Mouse (Mus musculus) midbrain, embryonic 14.5 days (tissue): Measurements from ENCODE around the gene Vps51. TPM values are rescaled to one million over a fixed set of nuclear protein-coding genes. Genes with fewer than 3 reads are reported as not detected.

Experiments
- ATAC-seq: fragments of 200-750 bp; cut with Nextera tagmentation; 2 replicates; pipeline ENCODE4 v1.8.0; 2017; ENCODE audit warnings: moderate number of reproducible peaks, moderate library complexity; ENCODE audit not compliant: low FRiP score, low TSS enrichment
- DNase-seq: peaks from one replicate; pipeline ENCODE4 v3.0.0-alpha.2; 2015
- H3K27ac ChIP-seq: fragments of 300-500 bp; sonication (generic); replicated peaks from 2 replicates; pipeline ENCODE4 v1.5.1; 2014; ENCODE audit warnings: mild to moderate bottlenecking, low read depth, low read length, moderate library complexity
- H3K27me3 ChIP-seq: fragments of 300-500 bp; sonication (generic); 2 replicates; pipeline ENCODE4 v1.6.1; 2014; ENCODE audit warnings: low read length, control low read depth, mixed read lengths; ENCODE audit not compliant: control insufficient read depth, insufficient read depth
- H3K36me3 ChIP-seq: fragments of 300-500 bp; sonication (generic); 2 replicates; pipeline ENCODE4 v1.6.1; 2014; ENCODE audit warnings: low read length, control low read depth; ENCODE audit not compliant: control insufficient read depth, insufficient read depth
- H3K4me1 ChIP-seq: fragments of 300-500 bp; sonication (generic); 2 replicates; pipeline ENCODE4 v1.6.1; 2014; ENCODE audit warnings: mild to moderate bottlenecking, antibody characterized with exemption, low read length, control low read depth; ENCODE audit not compliant: control insufficient read depth, insufficient read depth
- H3K4me2 ChIP-seq: fragments of 300-500 bp; sonication (generic); 2 replicates; pipeline ENCODE4 v1.6.1; 2014; ENCODE audit warnings: mild to moderate bottlenecking, low read length, moderate library complexity
- H3K4me3 ChIP-seq: fragments of 300-500 bp; sonication (generic); replicated peaks from 2 replicates; pipeline ENCODE4 v1.5.1; 2014; ENCODE audit warnings: low read depth, low read length
- H3K9ac ChIP-seq: fragments of 300-500 bp; sonication (generic); replicated peaks from 2 replicates; pipeline ENCODE4 v1.6.1; 2014; ENCODE audit warnings: mild to moderate bottlenecking, low read length, moderate library complexity
- H3K9me3 ChIP-seq: fragments of 300-500 bp; sonication (generic); 2 replicates; pipeline ENCODE4 v1.6.1; 2016; ENCODE audit warnings: low read length, control low read depth, mixed read lengths; ENCODE audit not compliant: control insufficient read depth
- WGBS: fragments of 180-500 bp; shearing (Covaris S2); extraction: QIAGEN DNeasy Blood & Tissue Kit; methylation state at CpG from one replicate; pipeline ENCODE4 v1.1.7; 2014; 5-methylcytosine and 5-hydroxymethylcytosine counted together
- polyA plus RNA-seq: library from polyadenylated mRNA; unstranded; fragments of >200 nt; fragmentation: Nextera tagmentation; extraction: Ambion mirVana; gene quantifications from 2 replicates; pipeline ENCODE4 v1.2.1, GENCODE M21; 2014

Vps51 gene
- polyA plus RNA-seq, 1 experiment from 2014 or later, result 86.1 TPM

GRCm38 (mm10) chr19:6061021-6061533, 16.0 kb downstream of the Vps51 start, which contains the start of gene Znhit2:
Gene Znhit2 (plus strand): TSS chr19:6061192.
- H3K4me1 ChIP-seq, result peaks cover 27% of the 10 kb centered on the region
- no peaks in the 10 kb centered on the region for H3K27me3 ChIP-seq
- no peaks in the 10 kb centered on the region for H3K9me3 ChIP-seq
- H3K36me3 ChIP-seq, result peaks cover 7% of the 10 kb centered on the region
- peak; percentile 35 for ATAC-seq
- peak within 1 kb of the TSS; percentile 89 for H3K27ac ChIP-seq
- peak within 1 kb of the TSS; percentile 77 for H3K4me3 ChIP-seq
- WGBS, result under 1% methylated on average over 58 of the region's 58 CpGs
- peak within 1 kb of the TSS; percentile 91 for H3K9ac ChIP-seq
- DNase-seq, result peak; percentile 95
- peak within 1 kb of the TSS; percentile 100 for H3K4me2 ChIP-seq

- no peaks in the 10 kb centered on the region for H3K9me3 ChIP-seq
- 89% methylated on average over 5 of the region's 5 CpGs for WGBS
- H3K9ac ChIP-seq, result no peak overlapping the region
- peak overlapping the region; percentile 87 for H3K4me2 ChIP-seq
- H3K27me3 ChIP-seq, result no peaks in the 10 kb centered on the region
- H3K4me1 ChIP-seq, result peaks cover 25% of the 10 kb centered on the region
- ATAC-seq (no peak), DNase-seq (no peak)
- peak overlapping the region; percentile 81 for H3K4me3 ChIP-seq
- no peak overlapping the region for H3K27ac ChIP-seq
- H3K36me3 ChIP-seq, result peaks cover 25% of the 10 kb centered on the region
These were observed 18.1 kb downstream of the Vps51 start for GRCm38 (mm10) chr19:6058966-6059365.

DNA sequence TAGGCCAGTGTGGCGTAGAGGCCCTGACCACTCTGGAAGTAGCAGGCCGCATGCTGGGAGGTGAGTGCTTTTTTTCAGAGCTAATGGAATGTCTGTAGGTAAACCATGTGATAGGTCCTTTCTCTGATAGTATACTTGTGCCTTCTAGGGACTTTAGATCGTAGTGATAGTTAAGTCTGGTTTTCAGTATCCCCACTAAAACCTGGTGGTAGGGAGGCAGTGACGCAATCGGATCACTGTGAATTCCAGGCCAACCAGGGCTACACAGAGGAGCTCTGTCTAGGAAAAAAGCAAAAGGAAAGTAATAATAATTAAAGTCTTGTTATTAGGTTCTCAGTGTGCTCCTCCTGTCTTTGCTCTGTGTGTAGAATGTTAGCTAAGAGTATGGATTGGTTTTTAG, 18.5 kb downstream of the Vps51 start:
- H3K4me1 ChIP-seq, result peaks cover 25% of the 10 kb centered on the region
- no peaks in the 10 kb centered on the region for H3K27me3 ChIP-seq
- peak overlapping the region; percentile 87 for H3K4me2 ChIP-seq
- peaks cover 30% of the 10 kb centered on the region for H3K36me3 ChIP-seq
- H3K27ac ChIP-seq, result no peak overlapping the region
- no peak for ATAC-seq
- DNase-seq, result no peak
- WGBS, result 33% methylated on average over 5 of the region's 5 CpGs
- H3K9me3 ChIP-seq, result no peaks in the 10 kb centered on the region
- peak overlapping the region; percentile 79 for H3K9ac ChIP-seq
- peak overlapping the region; percentile 81 for H3K4me3 ChIP-seq

- Histone ChIP-seq H3K9ac (peak within 1 kb of the TSS; percentile 79), H3K4me2 (peak within 1 kb of the TSS; percentile 87), H3K27me3 (no peaks in the 10 kb centered on the region), H3K27ac (peak within 1 kb of the TSS; percentile 84), H3K4me1 (peaks cover 17% of the 10 kb centered on the region), H3K4me3 (peak within 1 kb of the TSS; percentile 81), H3K36me3 (peaks cover 40% of the 10 kb centered on the region), H3K9me3 (no peaks in the 10 kb centered on the region)
- ATAC-seq, result peak; percentile 91
- DNase-seq, result peak; percentile 100
- under 1% methylated on average over 63 of the region's 63 CpGs for WGBS
These were observed 19.5 kb downstream of the Vps51 start, which contains the start of the genes Mrpl49 and Fau for GRCm38 (mm10) chr19:6057313-6058096. Gene Mrpl49 (minus strand): TSS chr19:6057785. Gene Fau (plus strand): TSS chr19:6057844.

DNA sequence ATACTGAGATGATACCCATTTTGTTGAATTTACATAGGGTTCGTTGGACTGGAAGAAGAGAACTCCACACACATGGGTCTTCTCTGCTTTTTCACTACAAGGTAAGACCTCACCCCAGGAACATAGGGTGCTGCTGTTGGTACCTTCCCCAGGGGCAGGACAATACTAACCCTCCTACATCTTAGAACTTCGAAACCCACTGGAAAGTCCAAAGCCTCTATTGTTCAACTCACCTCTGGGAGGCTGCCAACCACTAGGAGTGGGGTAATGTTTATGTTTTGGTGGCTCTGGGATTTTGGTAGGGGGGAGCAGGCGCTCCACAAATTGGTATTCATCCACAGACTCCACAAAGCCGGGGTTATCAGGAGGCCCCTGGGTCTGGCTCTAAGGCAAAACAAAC, 20.3 kb downstream of the Vps51 start:
- Histone ChIP-seq H3K9me3 (no peaks in the 10 kb centered on the region), H3K9ac (peak overlapping the region; percentile 79), H3K4me2 (peak overlapping the region; percentile 87), H3K4me3 (peak overlapping the region; percentile 81), H3K4me1 (peaks cover 9% of the 10 kb centered on the region), H3K36me3 (peaks cover 48% of the 10 kb centered on the region), H3K27me3 (no peaks in the 10 kb centered on the region), H3K27ac (no peak overlapping the region)
- 62% methylated on average over 4 of the region's 4 CpGs for WGBS
- DNase-seq (no peak), ATAC-seq (no peak)

DNA sequence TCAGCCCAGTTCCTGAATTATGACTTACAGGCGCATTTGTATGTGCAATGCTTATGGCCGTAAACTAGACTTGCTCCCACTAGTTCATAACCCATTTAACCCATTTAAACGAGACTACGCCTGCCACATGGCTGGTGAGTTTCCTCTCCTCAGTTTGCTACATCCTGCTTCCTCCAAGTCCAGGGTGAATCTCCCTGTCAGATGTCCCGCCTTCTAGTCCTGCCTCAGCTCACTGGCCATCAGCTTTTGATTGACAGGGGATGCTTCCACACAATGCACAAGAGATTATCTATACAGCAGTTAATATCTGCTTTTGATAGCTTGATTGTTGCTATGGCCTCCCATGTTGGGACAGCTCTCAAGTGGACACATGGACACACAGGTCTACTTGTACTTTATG, 22.7 kb downstream of the Vps51 start:
- H3K9ac ChIP-seq, result no peak overlapping the region
- H3K4me1 ChIP-seq, result peaks cover 9% of the 10 kb centered on the region
- H3K4me3 ChIP-seq, result no peak overlapping the region
- H3K4me2 ChIP-seq, result no peak overlapping the region
- no peaks in the 10 kb centered on the region for H3K27me3 ChIP-seq
- H3K27ac ChIP-seq, result no peak overlapping the region
- H3K9me3 ChIP-seq, result no peaks in the 10 kb centered on the region
- 91% methylated on average over 5 of the region's 5 CpGs for WGBS
- ATAC-seq (no peak), DNase-seq (no peak)
- H3K36me3 ChIP-seq, result peaks cover 66% of the 10 kb centered on the region

DNA sequence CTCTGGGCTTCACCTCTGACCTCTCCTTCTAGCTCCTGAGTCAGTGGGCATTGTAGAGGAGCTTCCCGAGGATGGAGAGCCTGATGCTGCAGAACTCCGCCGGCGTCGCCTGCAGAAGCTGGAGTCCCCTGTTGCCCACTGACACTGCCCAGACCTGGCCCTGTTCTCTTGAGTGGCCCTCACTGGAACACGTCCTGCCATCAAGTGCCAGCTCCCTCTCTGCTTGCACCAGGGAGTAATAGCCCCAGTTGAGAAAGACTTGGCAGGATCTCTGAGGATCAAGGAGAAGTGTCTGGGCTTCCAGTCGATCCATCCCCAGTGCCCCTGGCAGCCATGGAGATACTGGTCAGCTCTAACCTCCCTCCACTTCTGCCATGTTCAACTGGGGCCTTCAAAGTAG, 24.5 kb downstream of the Vps51 start:
- Histone ChIP-seq H3K9ac (no peak overlapping the region), H3K4me3 (no peak overlapping the region), H3K9me3 (no peaks in the 10 kb centered on the region), H3K4me1 (peaks cover 14% of the 10 kb centered on the region), H3K27me3 (no peaks in the 10 kb centered on the region), H3K36me3 (peaks cover 77% of the 10 kb centered on the region), H3K27ac (no peak overlapping the region), H3K4me2 (no peak overlapping the region)
- DNase-seq (no peak), ATAC-seq (no peak)
- WGBS, result 88% methylated on average over 7 of the region's 7 CpGs

DNA sequence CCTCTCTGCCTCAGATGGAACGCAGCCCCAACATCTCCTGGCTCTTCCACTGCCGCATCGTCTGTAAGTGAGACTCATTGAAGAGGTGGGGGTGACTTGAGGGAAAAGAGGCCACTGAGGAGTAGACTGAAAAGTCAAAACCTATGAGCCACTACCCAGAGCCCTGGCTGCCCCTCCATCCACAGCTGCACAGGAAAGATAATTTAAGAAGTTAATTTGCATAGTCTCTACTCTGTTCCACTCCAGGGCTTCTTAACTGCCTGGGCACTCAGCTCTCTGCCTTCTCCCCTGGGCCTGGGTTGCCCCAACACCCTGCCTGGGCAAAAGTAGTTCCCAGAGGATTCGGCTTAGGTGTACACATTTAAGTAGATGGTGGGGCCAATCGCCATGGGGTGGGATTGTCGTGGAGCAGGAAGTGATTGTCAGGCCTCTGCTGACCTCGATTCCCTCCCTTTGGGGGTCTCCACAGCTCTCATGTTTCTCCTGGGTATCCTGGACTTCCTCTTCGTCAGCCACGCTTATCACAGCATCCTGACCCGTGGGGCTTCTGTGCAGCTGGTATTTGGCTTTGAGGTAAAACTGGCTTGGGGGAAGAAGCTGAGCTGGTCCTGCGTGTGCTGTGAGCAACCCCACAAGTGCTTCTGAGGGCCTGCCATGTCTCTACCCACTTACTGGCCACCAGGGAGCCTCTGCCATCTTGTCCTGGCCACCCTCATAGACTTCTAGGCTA, 28.2 kb downstream of the Vps51 start:
- 91% methylated on average over 11 of the region's 11 CpGs for WGBS
- Histone ChIP-seq H3K27ac (no peak overlapping the region), H3K36me3 (peaks cover 58% of the 10 kb centered on the region), H3K4me3 (no peak overlapping the region), H3K27me3 (no peaks in the 10 kb centered on the region), H3K4me2 (no peak overlapping the region), H3K9me3 (no peaks in the 10 kb centered on the region), H3K9ac (no peak overlapping the region), H3K4me1 (peaks cover 18% of the 10 kb centered on the region)
- DNase-seq (no peak), ATAC-seq (no peak)
